Mouse (Mus musculus) stomach, postnatal 0 days (tissue): ENCODE results near the gene Mst1.

Experiments used
- CTCF ChIP-seq: IDR thresholded peaks from 2 replicates; pipeline ENCODE4 v1.5.1; 2016; ENCODE audit warnings: antibody characterized with exemption, low read depth, mild to moderate bottlenecking, moderate library complexity
- EP300 ChIP-seq: optimal IDR thresholded peaks from 2 replicates; pipeline ENCODE3; 2016; ENCODE audit warnings: antibody characterized with exemption

- peak; percentile 23; the same call in 1 of the 2 replicates for TF ChIP-seq CTCF
- no peak for TF ChIP-seq EP300
These were observed 31.4 kb downstream of the Mst1 start for GRCm38 (mm10) chr9:108111593-108112121.
